Mouse (Mus musculus): ENCODE measurements at regions not wholly inside any gene's neighbourhood (a gene's known extent, or its start where the extent isn't known, plus 50 kb on each side); places are given as distances from the start of the nearest gene placed in this dataset.
"Not testable (repeated sequence)": the region's sequence is repeated elsewhere in the genome, so short reads cannot be mapped to it uniquely, and the experiment has no call there.

DNA sequence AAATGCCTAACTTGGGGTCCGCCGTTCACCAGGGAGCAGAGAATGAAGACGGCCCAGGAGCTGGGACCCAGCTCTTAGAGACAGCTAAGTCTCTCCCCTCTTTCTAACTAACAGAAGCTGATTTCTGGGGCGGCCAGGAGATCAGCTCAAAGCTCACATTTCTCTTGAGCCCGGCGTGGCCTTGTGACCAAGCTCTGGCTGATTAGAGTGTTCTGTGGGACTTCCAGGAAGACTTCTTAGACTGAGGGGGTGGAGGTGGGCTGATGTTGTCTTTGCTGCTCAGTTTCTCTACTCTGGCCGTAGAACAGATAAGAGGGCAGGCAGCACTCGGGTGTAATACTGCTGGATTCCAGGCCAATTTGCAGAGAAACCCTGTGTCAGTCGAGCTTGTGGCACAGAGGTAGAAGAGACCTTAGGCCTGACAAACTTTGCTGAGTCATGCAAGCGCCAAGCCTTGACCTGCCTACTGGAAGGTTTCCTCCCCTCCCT lies 96.5 kb upstream of the Map3k1 start:
- no peak for DNase-seq

- DNase-seq: no peak
Observed at GRCm38 (mm10) chr13:111911071-111911470, 102.3 kb upstream of the Map3k1 start.

GRCm38 (mm10) chr13:111911661-111912312 lies 103.0 kb upstream of the Map3k1 start:
- DNase-seq: no peak

DNA sequence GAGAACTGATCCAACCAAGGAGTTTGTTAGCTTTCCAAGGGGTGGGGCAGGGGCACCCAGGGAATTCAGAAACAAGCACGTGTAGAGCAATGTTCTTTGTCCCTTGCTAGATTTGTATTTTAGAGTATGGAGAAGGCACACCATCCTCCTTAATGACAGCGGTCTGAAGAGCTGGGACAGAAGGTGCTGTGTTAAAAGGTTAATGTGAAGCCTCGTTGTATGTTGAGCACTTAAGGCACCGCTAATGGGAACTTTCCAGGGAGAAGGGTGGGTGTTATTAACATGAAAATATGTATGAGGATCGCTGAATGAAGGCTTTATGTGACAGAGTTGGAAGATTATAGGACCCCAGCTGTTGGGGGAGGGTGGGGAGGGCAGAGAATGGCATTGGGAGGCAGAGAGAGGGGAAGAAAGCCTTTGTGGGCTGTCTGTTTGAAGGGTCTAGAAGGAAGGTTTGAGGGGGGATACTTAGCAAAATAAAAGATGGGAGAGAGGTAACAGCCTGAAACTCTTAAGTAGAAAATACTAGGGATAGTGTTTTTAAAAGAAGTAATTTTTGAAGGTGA lies 105.6 kb upstream of the Map3k1 start:
- DNase-seq: no peak

- DNase-seq: not testable (repeated sequence)
Observed at GRCm38 (mm10) chr13:111919417-111919816, 110.6 kb upstream of the Map3k1 start.

- no peak for DNase-seq
Observed at GRCm38 (mm10) chr13:111920534-111920933, 111.7 kb upstream of the Map3k1 start.

DNA sequence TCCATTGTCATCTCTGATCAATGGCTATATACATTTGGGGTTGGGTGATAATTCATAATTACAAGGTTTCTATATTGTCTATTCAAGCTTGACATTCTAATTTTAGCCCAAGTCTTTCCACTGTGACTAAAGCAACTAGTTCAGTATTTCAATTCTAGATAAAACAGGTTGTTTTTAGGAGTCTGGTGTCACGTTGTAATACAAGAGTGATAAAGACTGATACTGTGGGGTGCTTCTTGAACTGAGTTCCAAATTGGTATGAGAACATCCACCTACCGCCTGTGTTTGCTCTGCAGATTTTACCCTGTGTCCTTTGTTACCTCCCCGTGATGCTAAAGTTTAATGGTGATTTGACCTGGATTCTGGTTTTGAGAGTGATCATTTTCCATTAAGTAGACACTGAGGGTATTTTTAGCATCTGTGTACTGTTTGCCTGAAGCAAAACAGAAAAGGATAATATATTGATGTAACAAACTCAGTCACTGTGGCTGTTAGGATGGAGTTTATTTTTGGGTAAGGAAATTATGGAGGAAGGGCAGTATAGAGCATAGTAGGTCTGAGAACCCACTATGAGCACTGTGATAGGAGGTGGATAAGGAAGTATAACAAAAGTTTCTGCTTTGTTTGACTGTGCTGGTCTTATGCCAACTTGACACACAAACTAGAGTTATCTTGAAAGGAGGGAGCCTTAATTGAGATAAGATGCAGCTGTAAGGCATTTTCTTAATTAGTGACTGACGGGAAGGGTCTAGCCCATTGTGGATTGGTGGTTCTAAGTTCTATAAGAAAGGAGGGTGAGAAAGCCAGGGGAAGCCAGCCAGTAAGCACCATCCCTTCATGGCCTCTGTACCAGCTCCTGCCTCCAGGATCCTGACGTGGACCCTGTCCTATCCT lies 112.6 kb upstream of the Map3k1 start:
- DNase-seq: no peak

GRCm38 (mm10) chr13:111925349-111925748 lies 116.6 kb upstream of the Map3k1 start:
- DNase-seq: no peak

- no peak for DNase-seq
Observed at GRCm38 (mm10) chr13:111926801-111927200, 118.0 kb upstream of the Map3k1 start.

DNA sequence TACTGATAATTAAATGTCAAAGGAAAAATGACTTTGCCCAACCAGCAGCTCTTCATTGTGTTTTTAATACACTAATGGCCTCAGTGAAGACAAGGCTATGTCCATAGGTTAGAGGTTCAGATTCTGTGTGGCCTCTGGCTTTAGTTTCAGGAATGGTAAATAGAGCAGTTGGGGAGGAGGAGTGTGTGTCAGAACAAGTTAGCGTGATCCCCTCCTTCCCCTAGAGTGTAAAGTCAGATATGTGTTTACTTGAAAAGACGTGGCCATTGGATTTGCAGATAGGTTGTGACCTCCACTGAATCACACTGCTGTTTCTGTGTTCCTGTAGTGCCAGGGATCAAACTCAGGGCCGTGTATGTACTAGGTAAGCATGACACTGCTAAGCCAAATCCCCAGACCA lies 118.7 kb upstream of the Map3k1 start:
- DNase-seq: no peak

- DNase-seq: no peak
Observed at GRCm38 (mm10) chr13:111928636-111929544, 120.1 kb upstream of the Map3k1 start.

DNA sequence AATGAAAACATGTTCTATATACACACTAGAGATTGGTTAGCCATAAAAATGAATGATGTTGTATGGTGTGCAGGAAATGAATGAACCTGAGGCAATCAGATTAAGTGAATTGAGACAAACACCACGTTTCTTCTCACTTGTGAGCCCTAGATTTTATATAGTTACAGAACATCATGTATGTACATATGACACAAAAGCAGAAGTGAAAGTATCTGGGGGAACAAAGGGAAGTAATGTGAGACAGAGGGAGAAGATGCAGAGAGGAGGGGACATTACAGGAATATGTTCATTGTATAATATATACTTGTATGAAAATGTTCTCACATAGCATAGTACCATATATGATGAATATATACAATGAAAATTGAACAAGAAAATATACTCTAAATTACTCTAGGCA lies 121.1 kb upstream of the Map3k1 start:
- DNase-seq: no peak

DNA sequence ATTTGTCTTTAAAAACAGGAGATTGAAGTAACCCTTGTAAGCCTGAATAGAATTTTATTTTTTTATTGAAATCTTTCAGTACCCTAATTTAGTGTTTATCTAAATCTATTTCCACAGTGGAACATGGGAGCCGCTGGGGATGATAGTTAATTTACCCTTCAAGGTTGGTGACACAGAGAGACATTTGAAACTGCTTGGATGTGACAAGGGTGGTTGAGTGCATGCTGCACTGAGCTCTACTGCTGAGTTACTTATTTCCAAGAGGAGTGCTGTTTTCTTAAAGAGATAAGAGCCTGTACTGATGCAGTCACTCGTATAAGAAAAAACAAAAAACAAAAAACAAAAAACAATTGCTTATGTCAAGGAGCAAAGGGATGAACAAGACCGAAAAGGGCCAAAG lies 123.7 kb upstream of the Map3k1 start:
- no peak for DNase-seq

DNA sequence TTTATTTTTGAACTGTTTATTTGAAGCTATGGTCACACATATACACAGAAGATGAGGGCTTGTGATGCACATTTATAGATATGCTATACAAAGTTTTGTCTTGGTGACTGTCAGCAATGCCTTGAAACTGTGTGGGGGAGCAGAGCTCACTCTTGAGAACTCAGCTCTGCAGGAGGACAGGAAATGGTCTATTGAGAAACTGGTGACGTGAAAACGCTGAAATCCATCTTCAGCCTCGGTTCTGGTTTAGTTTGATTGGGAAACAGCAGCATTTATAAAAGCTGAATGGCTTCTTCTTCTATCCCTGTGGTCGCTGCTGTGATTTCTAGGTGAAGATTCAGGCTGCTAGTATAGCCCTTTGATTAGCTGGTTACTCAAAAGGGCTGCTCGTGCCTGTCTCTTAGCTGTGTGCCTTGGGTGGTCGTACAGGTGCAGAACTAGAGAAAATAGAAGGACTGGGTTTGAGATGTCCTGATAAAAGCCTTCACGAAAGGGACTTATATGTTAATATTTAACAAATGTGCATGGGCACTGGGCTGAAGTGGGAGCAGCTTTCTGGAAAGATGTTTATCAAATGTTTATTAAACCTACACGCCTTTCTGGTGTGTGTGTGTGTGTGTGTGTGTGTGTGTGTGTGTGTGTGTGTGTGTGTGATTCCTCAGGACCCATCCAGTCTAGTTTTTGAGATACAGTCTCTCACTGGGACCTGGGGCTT lies 124.9 kb upstream of the Map3k1 start:
- DNase-seq: no peak

DNA sequence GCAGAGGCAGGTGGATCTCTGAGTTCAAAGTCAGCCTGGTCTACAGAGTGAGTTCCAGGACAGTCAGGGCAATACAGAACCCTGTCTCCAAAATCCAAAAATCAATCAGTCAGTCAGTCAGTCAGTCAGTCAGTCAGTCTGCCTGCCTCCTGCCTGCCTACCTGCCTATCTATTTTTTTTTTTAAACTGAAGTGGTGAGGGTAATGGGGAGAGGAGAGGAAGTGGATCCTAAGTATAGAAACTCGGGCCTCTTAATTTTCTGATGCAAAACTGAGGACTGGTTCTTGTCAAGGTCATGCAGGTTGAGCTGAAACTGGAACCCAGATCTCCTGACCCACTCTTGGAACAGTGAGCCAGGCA lies 126.9 kb upstream of the Map3k1 start:
- DNase-seq: no peak

- peak; percentile 48 to 50 for DNase-seq
Observed at GRCm38 (mm10) chr13:111936081-111936857, 127.5 kb upstream of the Map3k1 start.

GRCm38 (mm10) chr13:111936983-111937382 lies 128.2 kb upstream of the Map3k1 start:
- DNase-seq: no peak

DNA sequence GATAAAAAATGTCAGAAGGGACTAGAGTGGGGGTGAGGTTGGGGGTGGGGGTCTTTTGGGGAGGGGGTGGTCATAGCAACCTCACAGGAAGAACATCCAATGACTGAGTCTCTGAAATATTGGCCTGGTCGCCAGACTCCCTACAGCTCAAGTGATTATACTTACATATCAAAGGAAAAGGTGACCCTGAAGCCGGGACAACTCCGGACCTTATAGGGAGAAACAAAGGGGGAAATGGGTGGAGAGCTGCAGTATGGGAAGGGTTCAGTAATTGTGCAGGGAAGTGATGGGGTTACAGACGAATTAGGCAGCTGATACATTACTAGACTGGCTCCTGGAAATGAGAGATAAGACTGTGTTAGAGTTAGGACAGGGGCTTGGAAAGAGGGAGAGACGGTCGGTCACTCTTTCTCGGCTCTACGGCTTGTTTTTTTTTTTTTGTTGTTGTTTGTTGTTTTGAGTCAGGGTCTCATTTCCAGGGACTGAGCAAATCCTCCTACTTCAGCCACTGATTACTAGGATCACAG lies 130.2 kb upstream of the Map3k1 start:
- no peak for DNase-seq

DNA sequence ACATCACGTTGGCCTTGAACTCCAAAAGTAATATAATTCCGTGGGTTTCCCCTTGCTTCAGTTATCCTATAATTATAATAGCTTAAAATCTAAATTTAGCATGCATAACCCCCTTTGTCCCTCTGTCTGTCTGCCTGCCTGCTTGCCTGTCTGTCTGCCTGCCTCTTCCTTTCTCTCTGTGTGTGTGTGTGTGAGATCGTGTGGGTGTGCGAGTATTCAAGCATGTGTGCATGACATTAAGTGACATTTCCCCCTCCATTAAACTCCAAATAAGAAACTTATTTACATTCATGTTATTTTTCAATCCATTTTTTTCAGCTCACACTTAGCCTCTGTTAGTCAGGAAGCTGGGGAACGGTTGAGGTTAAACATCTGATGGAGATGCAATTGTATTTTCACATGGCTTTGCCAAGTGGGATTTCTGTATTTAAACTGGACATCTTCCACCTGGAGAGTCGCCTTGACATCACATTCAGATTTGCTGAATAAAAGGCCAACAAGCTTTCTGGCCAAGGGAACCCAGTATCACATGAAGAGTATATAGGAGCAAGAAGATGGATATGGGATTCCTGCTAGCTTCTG lies 130.8 kb upstream of the Map3k1 start:
- DNase-seq: no peak

DNA sequence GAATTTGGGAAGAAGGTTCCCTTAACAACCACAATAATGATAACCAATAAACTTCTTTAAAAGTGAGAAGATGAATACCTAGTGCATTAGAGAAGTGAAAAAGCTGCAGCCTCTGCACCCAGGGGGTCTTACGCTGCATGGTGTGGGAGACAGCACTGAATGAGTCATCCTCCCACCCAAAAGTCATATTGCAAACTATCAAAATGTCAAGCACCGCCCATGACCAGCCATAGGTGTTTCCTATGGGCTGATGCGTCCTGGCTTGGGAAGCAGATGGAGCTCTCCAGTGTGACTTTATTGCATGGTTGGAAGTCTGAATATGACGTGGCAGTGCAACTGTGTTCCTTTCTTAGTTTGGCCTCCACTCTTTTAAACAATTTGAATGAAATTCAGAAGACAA lies 131.5 kb upstream of the Map3k1 start:
- no peak for DNase-seq

Measured in thymus, postnatal 36 days (tissue).